Mouse (Mus musculus) ES-Bruce4 (cell line): ENCODE data around the gene Fam186a.

ENCODE experiments used
- CTCF ChIP-seq: IDR thresholded peaks from one replicate; pipeline ENCODE4 v1.8.1; 2011; ENCODE audit warnings: low read depth, low read length
- POLR2A ChIP-seq: IDR thresholded peaks from one replicate; pipeline ENCODE4 v1.8.1; 2011; ENCODE audit warnings: low read length; ENCODE audit not compliant: insufficient read depth

DNA sequence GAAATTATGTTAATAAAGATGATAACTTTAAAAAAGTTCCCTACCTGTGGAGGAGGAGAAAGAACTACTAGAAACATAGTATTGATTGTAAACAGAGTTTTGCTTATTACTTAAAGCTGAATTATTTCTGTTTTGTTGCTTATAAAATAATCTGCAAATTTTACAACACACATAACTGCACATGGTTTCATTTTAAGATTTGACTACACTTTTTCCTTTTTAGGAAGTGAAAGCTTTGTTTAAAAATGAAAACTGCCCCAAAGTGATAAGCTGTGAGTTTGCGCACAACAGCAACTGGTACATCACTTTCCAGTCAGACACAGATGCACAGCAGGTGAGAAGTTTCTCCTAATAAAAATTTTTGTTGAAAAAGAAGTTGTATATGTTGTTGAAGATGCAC lies 26.2 kb upstream of the Fam186a start:
- TF ChIP-seq POLR2A = no peak
- TF ChIP-seq CTCF = no peak
